ENCODE assay signal across 8 mouse cellular contexts in the genomic region with DNA sequence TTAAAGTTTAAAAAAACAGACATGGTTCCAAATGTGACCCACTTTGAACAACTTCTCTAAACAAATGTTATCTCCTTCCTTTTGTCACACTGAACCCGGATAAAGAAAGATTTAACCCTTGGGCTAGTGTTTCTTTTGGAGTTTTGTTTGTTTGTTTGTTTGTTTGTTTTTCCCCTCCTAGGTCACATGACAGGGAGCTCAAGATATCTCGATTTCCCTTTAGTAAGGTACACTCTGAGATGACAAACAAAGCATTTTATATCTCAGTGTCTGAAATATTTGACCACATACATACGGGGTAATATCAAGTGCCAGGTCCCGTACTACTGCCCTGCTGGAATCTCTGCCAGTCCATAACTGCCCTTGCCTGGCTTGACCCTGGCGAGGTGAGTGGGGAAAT. TPM values are rescaled to one million over a fixed set of nuclear protein-coding genes. Genes with fewer than 3 reads are reported as not detected.
A peak's percentile ranks its signal among the peaks of the same experiment; 100 is the strongest.
DNase-seq lines count a peak whose midpoint lies in the region; ATAC-seq and TF ChIP-seq lines count a peak whose summit lies in the region.

No protein-coding gene starts in this region.

- peak overlapping the region; percentile 63 for H3K4me3 ChIP-seq in heart, embryonic 11.5 days (ENCODE audit: low read depth, low read length)
- H3K4me3 ChIP-seq in heart, adult 2 months: no peak overlapping the region
- peak overlapping the region; percentile 59 to 78 (median 63) for H3K4me3 ChIP-seq in CH12.LX (replicated peaks in 1 of 3; ENCODE audit: low read depth in 2 of 3, low read length in 2 of 3, poor library complexity in 1 of 3)
- H3K4me3 ChIP-seq in hindbrain, embryonic 11.5 days (ENCODE audit: low read depth, low read length): peak overlapping the region; percentile 26

- no peak for ATAC-seq in heart, embryonic 11.5 days (replicated peaks; ENCODE audit: insufficient number of reproducible peaks, low FRiP score, low TSS enrichment)
- ATAC-seq in hindbrain, embryonic 11.5 days (ENCODE audit: low FRiP score): no peak
- ATAC-seq in megakaryocyte-erythroid progenitor cell, adult 5-6 weeks (replicated peaks; ENCODE audit: low FRiP score, low TSS enrichment, poor library complexity, severe bottlenecking): 0 out of 2 replicates have a peak, but pooled peaks have one; percentile 9

- intact Hi-C loops in heart, adult 2 months (cut with DNase I): no loop called here

- dilution Hi-C loops in CH12.LX (cut with MboI; ENCODE audit: extremely low pct_ligation_motif_present, extremely low pct_unique_long_range_greater_than_20kb, low sequenced_read_pairs): no loop called here

- H3K9ac ChIP-seq in heart, embryonic 11.5 days (ENCODE audit: low read depth, low read length): peak overlapping the region; percentile 50
- H3K9ac ChIP-seq in heart, adult 2 months (ENCODE audit: low read depth, low read length): no peak overlapping the region
- H3K9ac ChIP-seq in CH12.LX (ENCODE audit: insufficient read depth, low read depth): peak overlapping the region; percentile 53; the same call in 1 of the 2 replicates
- no peak overlapping the region for H3K9ac ChIP-seq in hindbrain, embryonic 11.5 days (ENCODE audit: low read depth, low read length)

- no peak for TF ChIP-seq EP300 in heart, adult 2 months (IDR thresholded peaks at IDR 0.05; ENCODE audit: insufficient read depth, low read depth, low read length)
- no peak for TF ChIP-seq EP300 in CH12.LX (IDR thresholded peaks at IDR 0.05; ENCODE audit: low read length)

- H3K27me3 ChIP-seq in heart, embryonic 11.5 days (ENCODE audit: control insufficient read depth, insufficient read depth, low read length): no peaks in the 10 kb centered on the region
- no peaks in the 10 kb centered on the region for H3K27me3 ChIP-seq in heart, adult 2 months (ENCODE audit: control insufficient read depth, insufficient read depth, low read length)
- H3K27me3 ChIP-seq in CH12.LX (replicated peaks): peaks cover 2% of the 10 kb centered on the region
- no peaks in the 10 kb centered on the region for H3K27me3 ChIP-seq in hindbrain, embryonic 11.5 days (ENCODE audit: control insufficient read depth, insufficient read depth, low read length)

- no peaks in the 10 kb centered on the region for H3K4me1 ChIP-seq in heart, embryonic 11.5 days (ENCODE audit: control insufficient read depth, insufficient read depth, low read length)
- H3K4me1 ChIP-seq in heart, adult 2 months (ENCODE audit: control insufficient read depth, insufficient read depth, low read length): no peaks in the 10 kb centered on the region
- H3K4me1 ChIP-seq in CH12.LX (ENCODE audit: control insufficient read depth in 1 of 2, insufficient read depth in 2 of 2): peaks cover 2 to 4% of the 10 kb centered on the region in 2 experiments; a peak in 3 of 4 replicates
- H3K4me1 ChIP-seq in hindbrain, embryonic 11.5 days (replicated peaks; ENCODE audit: control insufficient read depth, insufficient read depth, low read length): no peaks in the 10 kb centered on the region

- TF ChIP-seq POLR2A in heart, adult 2 months (IDR thresholded peaks at IDR 0.05; ENCODE audit: insufficient read depth, low read depth, low read length): no peak
- no peak for TF ChIP-seq POLR2A in CH12.LX (IDR thresholded peaks at IDR 0.05; ENCODE audit: low read depth, low read length)

- 24% methylated on average over 5 of the region's 5 CpGs for WGBS in heart, embryonic 11.5 days (ENCODE audit: insufficient replicate concordance)
- WGBS in heart, adult 2 months: 53% methylated on average over 5 of the region's 5 CpGs
- WGBS in hindbrain, embryonic 11.5 days: 44% methylated on average over 5 of the region's 5 CpGs

- TF ChIP-seq RAD21 in CH12.LX (IDR thresholded peaks at IDR 0.05; ENCODE audit: low read depth, low read length): no peak

- H3K27ac ChIP-seq in heart, embryonic 11.5 days (ENCODE audit: low read depth, low read length): no peak overlapping the region
- no peak overlapping the region for H3K27ac ChIP-seq in heart, adult 2 months
- no peak overlapping the region for H3K27ac ChIP-seq in CH12.LX (ENCODE audit: insufficient read depth, low read depth)
- no peak overlapping the region for H3K27ac ChIP-seq in hindbrain, embryonic 11.5 days (ENCODE audit: low read depth, low read length)

- DNase-seq in heart, adult 2 months: no peak
- no peak for DNase-seq in CH12.LX (ENCODE audit: extremely low read depth)
- no peak for DNase-seq in hindbrain, embryonic 11.5 days (ENCODE audit: low spot score)
- no peak for DNase-seq in adrenal gland, postnatal 36 days
- no peak for DNase-seq in kidney, postnatal 14 days
- no peak for DNase-seq in cerebellum, adult 9-10 months

- no peaks in the 10 kb centered on the region for H3K36me3 ChIP-seq in heart, embryonic 11.5 days (ENCODE audit: control insufficient read depth, insufficient read depth, low read length)
- H3K36me3 ChIP-seq in heart, adult 2 months (ENCODE audit: control insufficient read depth, insufficient read depth, low read length): no peaks in the 10 kb centered on the region
- H3K36me3 ChIP-seq in CH12.LX (replicated peaks in 1 of 2; ENCODE audit: control insufficient read depth in 1 of 2, insufficient read depth in 1 of 2, low read length in 1 of 2): no peaks in the 10 kb centered on the region
- H3K36me3 ChIP-seq in hindbrain, embryonic 11.5 days (ENCODE audit: control insufficient read depth, insufficient read depth, low read length): no peaks in the 10 kb centered on the region

- H3K4me2 ChIP-seq in heart, embryonic 11.5 days: peak overlapping the region; percentile 60
- peak overlapping the region; percentile 99 for H3K4me2 ChIP-seq in CH12.LX (ENCODE audit: insufficient read depth, low read depth, poor library complexity, severe bottlenecking)
- H3K4me2 ChIP-seq in hindbrain, embryonic 11.5 days (replicated peaks; ENCODE audit: low read depth, low read length): peak overlapping the region; percentile 31

- no peaks in the 10 kb centered on the region for H3K79me2 ChIP-seq in heart, adult 2 months (replicated peaks; ENCODE audit: control insufficient read depth, insufficient read depth, low read length)
- no peaks in the 10 kb centered on the region for H3K79me2 ChIP-seq in CH12.LX (replicated peaks; ENCODE audit: control insufficient read depth, extremely low read depth, insufficient read depth, poor library complexity, severe bottlenecking)

- in situ Hi-C loops in CH12.LX (cut with MboI; ENCODE audit: low pct_ligation_motif_present, low pct_unique_long_range_greater_than_20kb, low sequenced_read_pairs): loop anchor here (25.0 kb wide), 2 partner anchors 721 to 1404 kb away; no protein-coding TSS in a partner anchor

- H3K9me3 ChIP-seq in heart, embryonic 11.5 days (replicated peaks; ENCODE audit: control insufficient read depth, low read length): no peaks in the 10 kb centered on the region
- H3K9me3 ChIP-seq in CH12.LX (replicated peaks; ENCODE audit: low read length): no peaks in the 10 kb centered on the region
- H3K9me3 ChIP-seq in hindbrain, embryonic 11.5 days (ENCODE audit: control insufficient read depth, low read length): no peaks in the 10 kb centered on the region

- no peak for TF ChIP-seq CTCF in heart, adult 2 months (IDR thresholded peaks at IDR 0.05)
- TF ChIP-seq CTCF in CH12.LX (conservative IDR thresholded peaks at IDR 0.05 in 1 of 2, IDR thresholded peaks at IDR 0.05 in 1 of 2; ENCODE audit: low read depth in 2 of 2, low read length in 2 of 2): no peak

TF ChIP-seq in CH12.LX, 34 proteins besides CTCF, POLR2A, EP300 and RAD21:
- TF ChIP-seq BHLHE40 (IDR thresholded peaks at IDR 0.05; ENCODE audit: low read depth, low read length) (peak; percentile 36; the same call in 1 of the 2 replicates), ZKSCAN1 (IDR thresholded peaks at IDR 0.05; ENCODE audit: borderline replicate concordance, low read depth, low read length) (no peak), ETS1 (conservative IDR thresholded peaks at IDR 0.05; ENCODE audit: low read depth, low read length) (no peak), CHD2 (IDR thresholded peaks at IDR 0.05; ENCODE audit: low read length) (no peak)

RNA-seq across cellular contexts. Expression of a gene that starts 49.9 kb away (rescaled TPM):
- 10.3 and 12.3 TPM in 2 replicates for polyA plus RNA-seq in heart, embryonic 11.5 days (2014; fragmentation: Nextera tagmentation; extraction: Ambion mirVana)
- 10 to 100 TPM; 24.3 to 26.7 TPM for total RNA-seq in heart, adult 2 months (2021)
- polyA plus RNA-seq in heart, adult 2 months (2012; rRNA removed): 3.5 and 12.7 TPM in 2 replicates
- total RNA-seq in CH12.LX (2012; rRNA removed): 1,633 and 2,083 TPM in 2 replicates
- 9.4 and 19.7 TPM in 2 replicates for total RNA-seq in CH12.LX (2014; rRNA removed)
- 4.1 and 4.2 TPM in 2 replicates for polyA plus RNA-seq in CH12.LX (2012; ENCODE audit: insufficient read length, low read depth)
- 18.1 and 18.6 TPM in 2 replicates for polyA plus RNA-seq in hindbrain, embryonic 11.5 days (2014; fragmentation: Nextera tagmentation; extraction: Ambion mirVana)
- total RNA-seq in megakaryocyte-erythroid progenitor cell, adult 5-6 weeks (2014; fragmentation: Nextera tagmentation): 372 and 874 TPM in 2 replicates
- 126 and 201 TPM in 2 replicates for total RNA-seq in megakaryocyte-erythroid progenitor cell, adult 5-6 weeks (2017)
- total RNA-seq in adrenal gland, postnatal 36 days (2021): 10 to 100 TPM; 72.5 to 76.9 TPM

RNA-seq across cellular contexts. Expression of a gene that starts 50.1 kb away (rescaled TPM):
- 2,147 and 2,559 TPM in 2 replicates for polyA plus RNA-seq in heart, embryonic 11.5 days (2014; fragmentation: Nextera tagmentation; extraction: Ambion mirVana)
- 1 to 10 TPM; 2.8 to 9.6 TPM for total RNA-seq in heart, adult 2 months (2021)
- 1.1 and 3.4 TPM in 2 replicates for polyA plus RNA-seq in heart, adult 2 months (2012; rRNA removed)
- total RNA-seq in CH12.LX (2012; rRNA removed) (2,938 and 2,951 TPM in 2 replicates), CH12.LX (2014; rRNA removed) (50.8 and 66.8 TPM in 2 replicates)
- polyA plus RNA-seq in CH12.LX (2012; ENCODE audit: insufficient read length, low read depth): 383 and 447 TPM in 2 replicates
- 4,676 and 4,856 TPM in 2 replicates for polyA plus RNA-seq in hindbrain, embryonic 11.5 days (2014; fragmentation: Nextera tagmentation; extraction: Ambion mirVana)
- total RNA-seq in megakaryocyte-erythroid progenitor cell, adult 5-6 weeks (2014; fragmentation: Nextera tagmentation): 177 TPM in 2 replicates
- 4,662 and 4,902 TPM in 2 replicates for total RNA-seq in megakaryocyte-erythroid progenitor cell, adult 5-6 weeks (2017)
- total RNA-seq in adrenal gland, postnatal 36 days (2021): 10 to 100 TPM; 48.2 to 72.9 TPM

RNA-seq across cellular contexts. Expression of a gene that starts 51.4 kb away (rescaled TPM):
- 7.1 and 10.5 TPM in 2 replicates for polyA plus RNA-seq in heart, embryonic 11.5 days (2014; fragmentation: Nextera tagmentation; extraction: Ambion mirVana)
- total RNA-seq in heart, adult 2 months (2021): 1 to 10 TPM; 3.7 to 4.9 TPM
- 1.7 and 4.4 TPM in 2 replicates for polyA plus RNA-seq in heart, adult 2 months (2012; rRNA removed)
- total RNA-seq in CH12.LX (2012; rRNA removed): 4,939 and 5,322 TPM in 2 replicates
- 90.5 and 152 TPM in 2 replicates for total RNA-seq in CH12.LX (2014; rRNA removed)
- 6.4 TPM in 1 of 2 replicates, not detected in the other for polyA plus RNA-seq in CH12.LX (2012; ENCODE audit: insufficient read length, low read depth)
- 13.4 and 14.6 TPM in 2 replicates for polyA plus RNA-seq in hindbrain, embryonic 11.5 days (2014; fragmentation: Nextera tagmentation; extraction: Ambion mirVana)
- 49.1 and 171 TPM in 2 replicates for total RNA-seq in megakaryocyte-erythroid progenitor cell, adult 5-6 weeks (2014; fragmentation: Nextera tagmentation)
- 1,378 and 1,797 TPM in 2 replicates for total RNA-seq in megakaryocyte-erythroid progenitor cell, adult 5-6 weeks (2017)
- 100 to 1,000 TPM in 1 of 2 experiments, 10 to 100 TPM in 1; 56.0 to 125 TPM for total RNA-seq in adrenal gland, postnatal 36 days (2021)

Comparison
In these comparisons a context has a peak if more than half of its experiments do, and no peak if none do; other contexts are left out.
1. H3K9ac ChIP-seq: peak in heart, embryonic 11.5 days (single experiment) and CH12.LX (single experiment); none in heart, adult 2 months (single experiment) and hindbrain, embryonic 11.5 days (single experiment).
2. H3K4me2 ChIP-seq: peak in every context shown above with its lines; median percentile 99 in CH12.LX; 60 in heart, embryonic 11.5 days; 31 in hindbrain, embryonic 11.5 days.
3. RNA of a gene that starts 50.1 kb away (total RNA-seq): 177 to 4,902 TPM in megakaryocyte-erythroid progenitor cell, adult 5-6 weeks, 50.8 to 2,951 TPM in CH12.LX and 48.2 to 72.9 TPM in adrenal gland, postnatal 36 days; 2.8 to 9.6 TPM in heart, adult 2 months; every median in the first group is over 4 times any median in the second.
4. RNA of a gene that starts 51.4 kb away (total RNA-seq): 90.5 to 5,322 TPM in CH12.LX, 49.1 to 1,797 TPM in megakaryocyte-erythroid progenitor cell, adult 5-6 weeks and 56.0 to 125 TPM in adrenal gland, postnatal 36 days; 3.7 to 4.9 TPM in heart, adult 2 months; every median in the first group is over 4 times any median in the second.